Mouse (Mus musculus) forebrain, embryonic 12.5 days (tissue): ENCODE data around the gene Elavl3. TPM values are rescaled to one million over a fixed set of nuclear protein-coding genes. Genes with fewer than 3 reads are reported as not detected.
A peak's percentile ranks its signal among the peaks of the same experiment; 100 is the strongest.

Experiments used
- ATAC-seq: fragments of 200-750 bp; cut with Nextera tagmentation; 2 replicates; pipeline ENCODE4 v1.8.0; 2017; ENCODE audit warnings: moderate TSS enrichment; ENCODE audit not compliant: low FRiP score
- H3K27ac ChIP-seq: fragments of 300-500 bp; sonication (generic); 2 replicates; pipeline ENCODE4 v1.5.1; 2016; ENCODE audit warnings: mild to moderate bottlenecking
- H3K27me3 ChIP-seq: fragments of 300-500 bp; sonication (generic); 2 replicates; pipeline ENCODE4 v1.6.1; 2016; ENCODE audit warnings: mild to moderate bottlenecking
- H3K36me3 ChIP-seq: fragments of 300-500 bp; sonication (generic); replicated peaks from 2 replicates; pipeline ENCODE4 v1.6.1; 2016; ENCODE audit warnings: mild to moderate bottlenecking
- H3K4me1 ChIP-seq: fragments of 300-500 bp; sonication (generic); 2 replicates; pipeline ENCODE4 v1.6.1; 2016
- H3K4me2 ChIP-seq: fragments of 300-500 bp; sonication (generic); 2 replicates; pipeline ENCODE4 v1.6.1; 2016; ENCODE audit warnings: mild to moderate bottlenecking, moderate library complexity
- H3K4me3 ChIP-seq: fragments of 300-500 bp; sonication (generic); replicated peaks from 2 replicates; pipeline ENCODE4 v1.5.1; 2016; ENCODE audit warnings: mild to moderate bottlenecking
- H3K9ac ChIP-seq: fragments of 300-500 bp; sonication (generic); 2 replicates; pipeline ENCODE4 v1.6.1; 2016; ENCODE audit warnings: mild to moderate bottlenecking
- H3K9me3 ChIP-seq: fragments of 300-500 bp; sonication (generic); 2 replicates; pipeline ENCODE4 v1.6.1; 2016
- WGBS: fragments of 180-500 bp; shearing (Covaris S2); methylation state at CpG from one replicate; pipeline ENCODE4 v1.1.7; 2016; 5-methylcytosine and 5-hydroxymethylcytosine counted together
- polyA plus RNA-seq: library from polyadenylated mRNA; unstranded; fragments of >200 nt; fragmentation: Nextera tagmentation; extraction: Ambion mirVana; gene quantifications from 2 replicates; pipeline ENCODE4 v1.2.1, GENCODE M21; 2016

Elavl3 gene
- polyA plus RNA-seq, 1 experiment from 2014 or later = 73.7 TPM

DNA sequence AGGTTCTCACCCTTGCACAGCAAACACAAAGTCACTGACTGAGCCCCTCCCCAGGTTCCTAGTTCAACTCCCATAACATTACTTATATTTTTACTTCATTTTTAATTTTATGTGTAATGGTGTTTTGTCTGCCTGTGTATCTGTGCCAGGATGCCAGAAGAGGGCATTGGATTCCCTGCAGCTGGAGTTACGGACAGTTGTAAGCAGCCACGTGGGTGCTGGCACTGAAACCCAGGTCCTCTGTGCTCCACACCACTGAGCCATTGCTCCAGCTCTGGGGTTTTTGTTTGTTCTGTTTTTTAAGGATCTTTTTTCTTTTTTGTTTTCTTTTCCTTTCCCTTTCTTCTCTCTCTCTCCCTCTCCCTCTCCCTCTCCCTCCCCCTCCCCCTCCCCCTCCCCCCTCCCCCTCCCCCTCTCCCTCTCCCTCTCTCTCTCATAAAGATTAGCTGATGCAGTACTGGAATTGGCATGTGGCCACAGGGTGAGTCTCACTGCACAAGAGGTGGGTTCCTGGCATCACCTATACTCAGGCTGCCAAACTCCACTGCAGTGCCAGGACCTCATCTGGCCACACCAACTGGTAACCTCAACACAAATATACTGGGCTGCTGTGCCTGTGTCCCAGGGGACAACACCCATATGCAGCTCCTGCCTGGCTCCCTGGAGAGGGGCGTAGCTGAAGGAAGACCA lies 55.5 kb downstream of the Elavl3 start:
- Histone ChIP-seq H3K4me3 (no peak overlapping the region), H3K9me3 (no peaks in the 10 kb centered on the region), H3K27ac (no peak overlapping the region), H3K36me3 (no peaks in the 10 kb centered on the region), H3K9ac (no peak overlapping the region), H3K4me2 (no peak overlapping the region), H3K4me1 (no peaks in the 10 kb centered on the region), H3K27me3 (peaks cover 29% of the 10 kb centered on the region)
- 94% methylated on average over 3 of the region's 3 CpGs for WGBS
- no peak for ATAC-seq

DNA sequence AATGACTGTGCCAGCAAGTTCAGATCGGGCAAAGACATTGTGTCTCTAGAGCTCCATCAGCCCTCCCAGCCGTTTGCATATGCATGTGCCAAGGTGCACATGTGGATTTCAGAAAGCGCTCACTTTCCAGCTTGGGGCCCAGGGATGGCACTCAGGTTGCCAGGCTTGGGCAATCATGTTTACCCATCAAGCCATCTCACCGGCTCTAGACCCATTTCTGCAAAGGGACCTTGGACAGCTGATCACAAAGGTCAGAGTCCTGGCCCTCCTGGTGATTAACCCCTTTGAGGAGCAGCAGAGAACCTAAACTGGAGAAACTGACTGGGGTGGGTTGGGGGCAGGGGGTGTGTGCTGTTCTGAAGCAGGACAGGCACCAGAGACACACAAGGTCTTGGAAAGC lies 59.6 kb downstream of the Elavl3 start:
- H3K9ac ChIP-seq = no peak overlapping the region
- H3K4me1 ChIP-seq = peaks cover 31% of the 10 kb centered on the region
- H3K27ac ChIP-seq = no peak overlapping the region
- no peak overlapping the region for H3K4me3 ChIP-seq
- 77% methylated on average over 4 of the region's 4 CpGs for WGBS
- H3K36me3 ChIP-seq = no peaks in the 10 kb centered on the region
- H3K9me3 ChIP-seq = no peaks in the 10 kb centered on the region
- peaks cover 70% of the 10 kb centered on the region for H3K27me3 ChIP-seq
- no peak for ATAC-seq
- no peak overlapping the region for H3K4me2 ChIP-seq

DNA sequence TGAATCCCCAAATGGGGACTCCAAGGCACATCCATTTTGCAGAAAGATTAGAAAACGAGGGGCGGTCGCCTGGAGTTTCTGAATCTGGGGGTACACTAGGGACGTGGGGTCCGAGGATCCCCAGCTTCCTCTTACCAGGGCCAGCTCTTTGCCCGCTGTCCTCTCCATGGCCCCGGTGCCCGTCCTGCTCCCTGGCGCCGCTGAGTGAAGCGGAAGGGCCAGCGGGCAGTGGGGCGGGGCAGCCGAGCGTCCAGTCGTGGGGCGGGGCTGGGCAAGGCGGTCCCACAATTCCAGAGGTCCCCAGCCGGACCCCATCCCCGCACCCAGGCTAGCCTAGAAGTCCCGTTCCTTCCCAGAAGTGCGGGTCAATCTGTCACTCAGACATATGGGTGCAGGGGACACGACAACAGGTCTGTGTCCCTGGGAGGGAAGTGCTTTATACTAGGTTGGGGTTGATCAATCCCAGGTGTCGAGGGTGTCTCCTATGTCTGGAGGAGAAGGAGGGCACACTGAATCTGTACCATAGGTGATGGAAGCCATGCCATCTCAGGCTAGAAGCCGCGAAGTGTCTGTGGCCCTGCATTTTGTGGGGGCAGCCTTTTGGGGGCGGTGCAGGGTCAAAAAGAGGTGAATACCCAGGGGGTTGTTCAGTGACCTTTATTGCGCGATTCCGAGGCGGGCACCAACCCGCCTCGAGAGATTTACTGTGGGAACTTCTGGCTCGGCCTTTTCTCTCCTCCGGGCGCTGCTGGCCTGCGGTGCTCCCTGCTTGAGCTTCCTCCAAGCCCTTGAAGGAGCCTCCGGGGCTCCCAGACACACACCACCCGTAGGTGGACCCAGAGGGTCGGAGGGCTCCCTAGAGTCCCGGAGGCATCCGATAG lies 62.4 kb downstream of the Elavl3 start, which contains the start of gene Rgl3:
TSS of gene Rgl3 (minus strand) at position 217 of the 881 bp plus-strand sequence.
- Histone ChIP-seq H3K27me3 (peaks cover 93% of the 10 kb centered on the region), H3K4me3 (peak within 1 kb of the TSS; percentile 42), H3K4me2 (peak within 1 kb of the TSS; percentile 68), H3K4me1 (peaks cover 34% of the 10 kb centered on the region), H3K36me3 (no peaks in the 10 kb centered on the region), H3K27ac (no peak within 1 kb of the TSS), H3K9me3 (no peaks in the 10 kb centered on the region), H3K9ac (peak within 1 kb of the TSS; percentile 53)
- WGBS = under 1% methylated on average over 42 of the region's 42 CpGs
- 0 out of 2 replicates have a peak, but pooled peaks have one; percentile 14 for ATAC-seq

DNA sequence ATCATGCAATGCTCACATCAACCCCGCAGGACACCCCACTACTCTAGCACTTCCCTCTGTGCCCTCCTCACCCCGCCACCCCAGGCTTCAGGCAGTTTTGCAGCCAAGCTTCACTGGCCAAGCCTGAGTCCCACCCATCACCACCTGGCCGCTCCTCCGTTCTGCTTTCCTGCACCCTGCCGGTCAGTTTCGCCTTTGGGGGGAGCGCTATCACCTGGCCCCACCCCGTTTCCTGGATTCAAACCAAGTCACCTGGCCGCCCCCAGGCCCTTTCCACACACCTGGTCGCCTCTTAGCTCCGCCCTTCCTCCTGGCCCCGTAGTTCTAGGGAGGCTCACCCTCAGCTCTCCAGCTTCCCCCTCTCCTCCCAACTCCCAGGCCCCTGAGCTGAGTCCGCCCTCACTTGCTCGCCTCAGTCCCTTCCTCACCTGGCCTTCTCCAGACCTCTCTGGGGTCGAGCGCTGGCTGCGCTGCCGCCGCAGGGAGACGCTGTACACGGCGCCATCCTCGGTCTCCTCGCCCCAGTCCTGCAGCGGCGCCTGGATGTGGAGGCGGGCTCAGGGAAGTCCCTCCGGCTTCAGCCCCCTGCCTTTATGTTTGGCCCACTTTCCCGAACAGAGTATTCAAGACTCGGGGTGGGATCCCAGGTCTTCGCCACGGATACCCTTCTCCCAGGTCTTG lies 63.3 kb downstream of the Elavl3 start:
- ATAC-seq = no peak
- Histone ChIP-seq H3K4me1 (peaks cover 34% of the 10 kb centered on the region), H3K4me2 (peak overlapping the region; percentile 68), H3K27me3 (peaks cover 94% of the 10 kb centered on the region), H3K27ac (no peak overlapping the region), H3K9me3 (no peaks in the 10 kb centered on the region), H3K9ac (peak overlapping the region; percentile 53), H3K4me3 (peak overlapping the region; percentile 42), H3K36me3 (no peaks in the 10 kb centered on the region)
- 1% methylated on average over 32 of the region's 32 CpGs for WGBS

DNA sequence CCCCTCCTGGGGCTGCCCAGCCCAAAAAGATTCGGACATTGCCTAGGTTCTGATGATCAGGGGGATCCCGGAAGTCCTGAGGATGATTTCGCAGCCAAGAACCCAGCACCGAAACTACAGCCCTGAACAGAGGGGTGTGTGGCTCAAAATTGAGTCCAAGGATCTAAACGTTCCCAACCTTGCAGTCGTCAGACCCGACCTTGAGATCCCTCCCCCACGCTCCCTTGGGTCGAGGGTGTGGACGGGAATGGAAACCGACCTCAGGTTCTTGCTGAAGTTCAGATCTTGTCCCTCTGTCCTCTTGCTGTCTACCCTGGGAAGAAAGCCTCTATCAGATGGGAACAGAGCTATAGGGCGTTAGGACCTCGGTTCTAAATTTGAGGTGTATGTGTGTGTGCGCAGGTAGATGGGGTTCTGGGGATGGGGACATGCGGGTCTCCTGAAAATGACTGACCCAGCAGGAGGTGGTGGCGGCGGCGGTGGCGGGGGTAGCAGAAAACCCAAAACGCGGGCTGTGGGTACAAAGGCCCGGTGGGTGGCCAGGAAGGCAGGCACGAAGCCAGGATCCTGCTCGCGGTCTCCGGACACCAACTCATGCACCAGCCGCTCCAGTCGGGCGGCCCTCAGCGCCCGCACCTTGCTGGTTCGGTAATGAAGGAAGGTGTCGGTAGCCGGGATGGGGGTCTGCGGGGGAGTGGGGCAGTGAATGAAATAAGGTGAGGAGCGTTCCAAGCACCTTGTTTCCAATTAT lies 64.1 kb downstream of the Elavl3 start:
- Histone ChIP-seq H3K27ac (no peak overlapping the region), H3K27me3 (peaks cover 87% of the 10 kb centered on the region), H3K9ac (no peak overlapping the region), H3K4me2 (peak overlapping the region; percentile 68), H3K36me3 (no peaks in the 10 kb centered on the region), H3K4me1 (peaks cover 34% of the 10 kb centered on the region), H3K9me3 (no peaks in the 10 kb centered on the region), H3K4me3 (peak overlapping the region; percentile 42)
- ATAC-seq = no peak
- 8% methylated on average over 36 of the region's 36 CpGs for WGBS

DNA sequence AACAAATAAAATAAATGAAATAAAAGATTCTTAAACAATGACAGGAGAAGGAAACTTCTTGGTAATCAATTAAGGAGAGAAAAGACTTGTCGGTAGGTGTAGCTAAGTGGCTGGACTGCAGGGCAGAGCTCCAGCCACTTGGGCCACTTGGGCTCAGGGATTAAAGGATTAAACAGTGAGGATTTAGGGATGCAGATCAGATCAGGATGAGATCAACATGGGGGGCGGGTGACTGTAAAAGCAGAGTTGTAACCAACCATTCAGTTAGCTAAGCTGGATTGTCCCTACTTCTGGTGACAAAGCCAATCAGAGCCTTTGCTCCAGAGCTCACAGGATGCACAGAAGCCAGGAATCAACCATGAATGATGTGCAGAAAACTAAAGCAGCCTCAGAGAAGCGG lies 67.9 kb downstream of the Elavl3 start:
- H3K9ac ChIP-seq = no peak overlapping the region
- no peak overlapping the region for H3K4me3 ChIP-seq
- H3K4me1 ChIP-seq = peaks cover 18% of the 10 kb centered on the region
- H3K27me3 ChIP-seq = peaks cover 48% of the 10 kb centered on the region
- no peaks in the 10 kb centered on the region for H3K36me3 ChIP-seq
- no peak overlapping the region for H3K4me2 ChIP-seq
- H3K27ac ChIP-seq = no peak overlapping the region
- no peak for ATAC-seq
- WGBS = 5% methylated on average over 3 of the region's 3 CpGs
- no peaks in the 10 kb centered on the region for H3K9me3 ChIP-seq

DNA sequence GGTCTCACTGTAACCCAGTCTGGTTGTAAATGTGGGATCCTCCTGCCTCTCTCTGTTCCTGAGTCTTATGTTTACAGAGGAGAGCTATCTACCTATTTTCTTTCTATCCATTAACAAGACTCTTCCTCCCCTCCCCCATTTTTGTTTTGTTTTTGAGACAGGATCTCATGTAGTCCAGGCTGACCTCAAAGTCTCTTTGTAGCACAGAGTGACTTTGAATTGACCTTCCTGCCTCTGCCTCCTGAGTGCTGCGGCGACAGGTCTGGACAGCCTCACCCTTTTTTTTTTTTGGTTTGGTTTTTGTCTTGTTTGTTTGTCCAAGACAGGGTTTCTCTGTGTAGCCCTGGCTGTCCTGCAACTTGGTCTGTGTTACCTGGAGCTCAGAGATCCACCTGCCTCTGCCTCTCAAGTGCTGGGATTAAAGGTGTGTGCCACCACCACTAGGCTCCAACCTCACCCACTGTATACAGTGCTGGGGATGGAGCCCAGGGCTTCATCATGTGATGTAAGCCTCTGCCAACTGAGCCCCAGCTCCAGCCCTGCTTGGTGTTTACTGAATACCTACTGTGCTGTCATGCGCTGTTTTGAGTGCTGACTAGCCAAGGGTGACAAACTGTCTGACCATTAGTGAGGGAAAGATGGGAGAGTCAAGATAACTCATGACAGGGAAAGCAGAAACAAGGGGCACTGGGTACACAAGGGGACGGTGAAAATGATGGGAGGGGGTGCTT lies 73.3 kb downstream of the Elavl3 start:
- Histone ChIP-seq H3K9me3 (no peaks in the 10 kb centered on the region), H3K36me3 (no peaks in the 10 kb centered on the region), H3K4me1 (no peaks in the 10 kb centered on the region; the same call in 1 of the 2 replicates), H3K9ac (no peak overlapping the region), H3K27me3 (no peaks in the 10 kb centered on the region), H3K4me3 (no peak overlapping the region), H3K27ac (no peak overlapping the region), H3K4me2 (no peak overlapping the region)
- WGBS = 89% methylated on average over 4 of the region's 4 CpGs
- ATAC-seq = no peak

DNA sequence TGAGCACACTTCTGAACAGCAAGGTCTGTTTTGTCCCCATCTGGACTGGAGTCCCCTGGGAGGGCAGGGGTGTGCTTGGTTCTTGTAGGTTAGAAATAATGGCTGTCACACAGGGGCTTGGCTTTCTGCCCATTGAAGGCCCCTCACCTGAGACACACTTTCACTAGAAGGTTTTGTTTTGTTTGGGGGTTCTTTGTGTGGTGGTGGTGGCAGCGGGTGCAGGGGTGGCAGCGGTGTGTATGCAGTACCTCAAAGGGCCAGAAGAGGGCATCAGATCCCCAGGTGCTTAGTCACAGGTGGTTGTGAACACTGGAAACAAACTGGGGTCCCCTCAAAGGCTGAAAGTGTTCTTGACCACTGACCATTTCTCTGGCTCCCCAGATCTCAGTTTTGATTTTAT lies 73.9 kb downstream of the Elavl3 start:
- 15% methylated on average over 2 of the region's 2 CpGs for WGBS
- no peak overlapping the region for H3K9ac ChIP-seq
- ATAC-seq = no peak

DNA sequence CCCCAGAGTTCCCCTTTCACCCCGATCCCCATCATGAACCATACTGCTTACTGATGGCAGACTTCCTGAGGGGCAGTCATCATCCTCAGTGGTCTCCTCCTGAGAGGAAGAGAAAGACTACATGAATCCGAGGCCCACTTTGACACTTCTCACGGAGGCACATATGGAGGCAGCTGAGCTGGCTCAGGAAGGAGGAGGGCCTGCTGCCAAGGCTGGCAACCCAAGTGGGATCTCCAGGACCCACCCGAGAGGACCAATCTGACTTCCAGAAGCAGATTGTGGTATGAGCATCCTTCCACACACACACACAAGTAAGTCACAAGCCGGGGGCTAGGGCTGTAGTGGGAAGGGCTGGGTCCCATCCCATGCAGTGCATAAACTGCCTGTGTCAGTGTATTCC lies 74.5 kb downstream of the Elavl3 start:
- Histone ChIP-seq H3K4me2 (no peak overlapping the region), H3K27ac (no peak overlapping the region), H3K9me3 (no peaks in the 10 kb centered on the region), H3K27me3 (no peaks in the 10 kb centered on the region), H3K9ac (no peak overlapping the region), H3K36me3 (no peaks in the 10 kb centered on the region), H3K4me1 (no peaks in the 10 kb centered on the region), H3K4me3 (no peak overlapping the region)
- no peak for ATAC-seq
- 91% methylated on average over 5 of the region's 5 CpGs for WGBS

More for the DNA sequence above, 73.9 kb downstream of the Elavl3 start:
- no peaks in the 10 kb centered on the region for H3K4me1 ChIP-seq
- H3K9me3 ChIP-seq = no peaks in the 10 kb centered on the region
- H3K4me3 ChIP-seq = no peak overlapping the region
- H3K36me3 ChIP-seq = no peaks in the 10 kb centered on the region
- no peak overlapping the region for H3K27ac ChIP-seq
- no peaks in the 10 kb centered on the region for H3K27me3 ChIP-seq
- H3K4me2 ChIP-seq = no peak overlapping the region

DNA sequence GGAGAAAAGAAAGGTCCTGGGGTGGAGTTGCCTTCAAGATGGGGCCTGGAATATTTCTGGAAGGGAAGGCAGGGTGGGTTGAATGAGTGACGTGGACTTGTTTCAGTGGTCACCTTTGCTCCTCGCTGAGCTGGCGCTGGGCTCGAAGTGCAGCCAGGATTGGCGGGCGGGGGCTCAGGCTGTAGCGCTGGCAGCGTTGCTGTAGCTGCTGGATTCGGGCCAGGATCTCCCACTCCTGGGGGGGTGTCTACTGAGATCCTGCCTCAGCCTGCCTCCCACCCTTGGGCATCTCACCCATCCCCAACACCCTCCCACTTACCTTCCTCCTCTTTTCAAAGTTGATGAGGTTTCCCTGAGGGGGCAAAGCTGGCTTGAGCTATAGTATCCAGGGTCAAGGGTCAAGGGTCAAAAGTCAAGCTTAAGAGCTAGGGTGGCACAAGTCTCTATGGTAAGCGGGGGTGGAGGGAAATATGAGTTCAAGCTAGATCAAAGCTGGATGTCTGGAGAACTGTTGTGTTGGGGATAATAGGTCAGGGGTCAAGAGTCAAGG lies 75.1 kb downstream of the Elavl3 start:
- no peak for ATAC-seq
- Histone ChIP-seq H3K9me3 (no peaks in the 10 kb centered on the region), H3K27me3 (no peaks in the 10 kb centered on the region), H3K4me3 (no peak overlapping the region), H3K36me3 (no peaks in the 10 kb centered on the region), H3K4me1 (no peaks in the 10 kb centered on the region), H3K4me2 (no peak overlapping the region), H3K27ac (no peak overlapping the region), H3K9ac (no peak overlapping the region)
- 83% methylated on average over 10 of the region's 10 CpGs for WGBS

DNA sequence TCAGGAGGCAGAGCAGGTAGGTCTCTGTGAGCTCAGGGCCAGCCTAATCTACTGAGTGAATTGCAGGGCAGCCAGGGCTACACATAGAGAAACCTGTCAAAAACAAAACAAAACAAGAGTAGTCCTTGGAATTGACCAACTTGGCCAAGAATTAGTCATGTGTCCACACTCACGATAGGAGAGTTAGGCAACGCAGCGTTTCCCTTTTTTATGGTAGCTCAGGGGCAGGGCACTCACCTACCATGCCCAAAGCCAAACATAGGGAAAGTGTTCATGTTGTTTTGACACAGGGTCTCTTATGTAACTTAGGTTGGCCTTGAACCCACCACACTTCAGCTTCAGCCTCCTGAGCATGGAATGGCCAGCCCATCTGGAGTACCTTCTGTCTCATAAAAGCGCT lies 82.5 kb downstream of the Elavl3 start:
- no peak overlapping the region for H3K9ac ChIP-seq

More for the DNA sequence above, 82.5 kb downstream of the Elavl3 start:
- WGBS = 89% methylated on average over 4 of the region's 4 CpGs
- Histone ChIP-seq H3K4me3 (no peak overlapping the region), H3K27me3 (0 out of 2 replicates have a peak, but pooled peaks cover under 1% of the 10 kb centered on the region), H3K27ac (no peak overlapping the region), H3K9me3 (no peaks in the 10 kb centered on the region), H3K4me2 (no peak overlapping the region), H3K4me1 (no peaks in the 10 kb centered on the region), H3K36me3 (no peaks in the 10 kb centered on the region)
- no peak for ATAC-seq
